Mouse (Mus musculus): ENCODE measurements around the gene Peli2.

- TF ChIP-seq CTCF (IDR thresholded peaks at IDR 0.05; ENCODE audit: insufficient read depth, low read length), result no peak
- TF ChIP-seq POLR2A (IDR thresholded peaks at IDR 0.05; ENCODE audit: borderline replicate concordance, extremely low read depth, low read depth, low read length), result no peak
Observed at GRCm38 (mm10) chr14:48186302-48186701, 65.7 kb downstream of the Peli2 start.
